Mouse (Mus musculus) left cerebral cortex, adult 2 months (tissue): ENCODE data around the gene Wdr86. TPM values are rescaled to one million over a fixed set of nuclear protein-coding genes. Genes with fewer than 3 reads are reported as not detected.
"Not testable (repeated sequence)": the region's sequence is repeated elsewhere in the genome, so short reads cannot be mapped to it uniquely, and the experiment has no call there.

Experiments used
- DNase-seq, 2 experiments: peaks; one replicate each; pipeline ENCODE4 v3.0.0; 2021 to 2022; ENCODE audit warnings: low spot score in 2 of 2, mixed read lengths in 1 of 2; ENCODE audit errors: extremely low spot score in 1 of 2
- H3K27ac ChIP-seq: fragments of 200-600 bp; 2 replicates; pipeline ENCODE4 v1.8.1; 2022
- H3K4me3 ChIP-seq: fragments of 200-600 bp; 2 replicates; pipeline ENCODE4 v1.8.1; 2022
- CTCF ChIP-seq: fragments of 200-600 bp; IDR thresholded peaks from 2 replicates; pipeline ENCODE4 v1.8.1; 2022; ENCODE audit warnings: antibody characterized with exemption, mild to moderate bottlenecking, moderate library complexity
- intact Hi-C: fragments of 180-260 bp; cut with DNase I; formaldehyde crosslinking; loops from one replicate; pipeline ENCODE4 v1.15.1; 2025
- total RNA-seq, 2 experiments: library from RNA; stranded (reverse); gene quantifications; 2 replicates each; pipeline ENCODE4 v1.2.3; 2021

Gene Wdr86
- total RNA-seq, 2 experiments from 2014 or later = 0.37 to 0.86 TPM

GRCm38 (mm10) chr5:24704615-24705014 is 25.9 kb downstream of the Wdr86 start:
- no peak for TF ChIP-seq CTCF
- intact Hi-C loops = no loop called here
- Histone ChIP-seq H3K4me3 (no peak overlapping the region), H3K27ac (no peak overlapping the region)
- no peak for DNase-seq

- TF ChIP-seq CTCF = no peak
- no peak overlapping the region for H3K4me3 ChIP-seq
- no peak overlapping the region for H3K27ac ChIP-seq
- DNase-seq = no peak
- intact Hi-C loops = no loop called here
These were observed 29.3 kb downstream of the Wdr86 start for GRCm38 (mm10) chr5:24701271-24701670.

GRCm38 (mm10) chr5:24696704-24697103 is 33.8 kb downstream of the Wdr86 start:
- no peak overlapping the region for H3K4me3 ChIP-seq
- no peak overlapping the region for H3K27ac ChIP-seq
- no peak for DNase-seq
- intact Hi-C loops = no loop called here
- TF ChIP-seq CTCF = no peak

- TF ChIP-seq CTCF = no peak
- Histone ChIP-seq H3K27ac (no peak overlapping the region), H3K4me3 (no peak overlapping the region)
- intact Hi-C loops = no loop called here
- no peak for DNase-seq
These were observed 42.8 kb downstream of the Wdr86 start for GRCm38 (mm10) chr5:24687696-24688095.

- DNase-seq, intact Hi-C loops, H3K27ac ChIP-seq: not testable (repeated sequence)
- peak overlapping the region; percentile 80 for H3K4me3 ChIP-seq
These were observed 43.7 kb downstream of the Wdr86 start for GRCm38 (mm10) chr5:24686671-24687420.

- Histone ChIP-seq H3K4me3 (peak overlapping the region; percentile 80), H3K27ac (peak overlapping the region; percentile 92)
- TF ChIP-seq CTCF = no peak
- intact Hi-C loops = no loop called here
- no peak for DNase-seq
These were observed 44.4 kb downstream of the Wdr86 start for GRCm38 (mm10) chr5:24686176-24686575.

GRCm38 (mm10) chr5:24685366-24686093 is 45.0 kb downstream of the Wdr86 start, which contains the start of gene Nub1:
Gene Nub1, plus strand, starts transcription at chr5:24685532.
- TF ChIP-seq CTCF = peak; percentile 29
- intact Hi-C loops = loop anchor here (1.0 kb wide), 2 partner anchors 65 to 156 kb away; no protein-coding TSS in a partner anchor
- H3K27ac ChIP-seq = peak within 1 kb of the TSS; percentile 92
- DNase-seq = peak; percentile 95 to 96
- peak within 1 kb of the TSS; percentile 80 for H3K4me3 ChIP-seq

GRCm38 (mm10) chr5:24684578-24685365 is 45.8 kb downstream of the Wdr86 start:
- peak; percentile 54 for DNase-seq
- intact Hi-C loops = loop anchor here (1.0 kb wide), 2 partner anchors 66 to 157 kb away; no protein-coding TSS in a partner anchor
- peak overlapping the region; percentile 80 for H3K4me3 ChIP-seq
- H3K27ac ChIP-seq = peak overlapping the region; percentile 92
- no peak for TF ChIP-seq CTCF

- no peak overlapping the region for H3K27ac ChIP-seq
- intact Hi-C loops = no loop called here
- TF ChIP-seq CTCF = no peak
- DNase-seq = no peak
- H3K4me3 ChIP-seq = no peak overlapping the region
These were observed 49.1 kb downstream of the Wdr86 start for GRCm38 (mm10) chr5:24681436-24681835.

- no peak overlapping the region for H3K27ac ChIP-seq
- peak; percentile 80 for TF ChIP-seq CTCF
- intact Hi-C loops = loop anchor here (1.0 to 2.0 kb wide), 2 partner anchors 106 to 337 kb away; no protein-coding TSS in a partner anchor
- peak; percentile 79 to 86 for DNase-seq
- no peak overlapping the region for H3K4me3 ChIP-seq
These were observed 56.3 kb downstream of the Wdr86 start for GRCm38 (mm10) chr5:24674238-24674637.

Other genes starting within 250 kb of the Wdr86 start
- gene Gbx1, start 203.5 kb downstream of the Wdr86 start, total RNA-seq = under 1 TPM; 0.09 to 0.56 TPM
- gene Asb10, start 189.7 kb downstream of the Wdr86 start, total RNA-seq = not detected
- gene 4931409K22Rik, start 173.9 kb downstream of the Wdr86 start, total RNA-seq = under 1 TPM in 1 of 2 experiments, not detected in 1; 0.14 TPM
- 10 to 100 TPM; 82.4 to 89.0 TPM for gene Abcf2, start 153.3 kb downstream of the Wdr86 start, total RNA-seq
- gene Chpf2, start 144.0 kb downstream of the Wdr86 start, total RNA-seq = 10 to 100 TPM; 72.6 to 78.4 TPM
- gene Smarcd3, start 106.3 kb downstream of the Wdr86 start, total RNA-seq = 10 to 100 TPM; 90.4 to 97.4 TPM
- 10 to 100 TPM; 74.2 to 77.3 TPM for gene Nub1, start 45.2 kb downstream of the Wdr86 start, total RNA-seq
- 1 to 10 TPM in 1 of 2 experiments, not detected in 1; 2.0 TPM for gene Crygn, start 27.3 kb upstream of the Wdr86 start, total RNA-seq
- gene Rheb, start 111.9 kb upstream of the Wdr86 start, total RNA-seq = 100 to 1,000 TPM; 124 to 134 TPM